Mouse (Mus musculus) CH12.LX (cell line): ENCODE data around the gene Smyd3.

Experiments used
- CHD1 ChIP-seq: IDR thresholded peaks from 2 replicates; pipeline ENCODE4 v1.6.1; 2012; ENCODE audit warnings: low read depth, low read length, improper control_type of control experiment, inconsistent platforms
- CHD2 ChIP-seq: IDR thresholded peaks from 2 replicates; pipeline ENCODE4 v1.6.1; 2011; ENCODE audit warnings: low read length, improper control_type of control experiment
- CTCF ChIP-seq, 2 experiments: IDR thresholded peaks in 1 of 2; conservative IDR thresholded peaks in 1 of 2; 2 replicates each; pipeline ENCODE4 v1.5.1; 2011 to 2012; ENCODE audit warnings: low read depth in 2 of 2, low read length in 2 of 2, improper control_type of control experiment in 1 of 2, inconsistent platforms in 1 of 2, mild to moderate bottlenecking in 1 of 2, moderate library complexity in 1 of 2
- E2F4 ChIP-seq: IDR thresholded peaks from 2 replicates; pipeline ENCODE4 v1.6.1; 2011; ENCODE audit warnings: low read depth, low read length, improper control_type of control experiment; ENCODE audit not compliant: insufficient replicate concordance
- EP300 ChIP-seq: IDR thresholded peaks from 2 replicates; pipeline ENCODE4 v1.6.1; 2011; ENCODE audit warnings: low read length, improper control_type of control experiment
- MAFK ChIP-seq: IDR thresholded peaks from 2 replicates; pipeline ENCODE4 v1.6.1; 2011; ENCODE audit warnings: low read length, improper control_type of control experiment; ENCODE audit not compliant: insufficient replicate concordance
- MEF2A ChIP-seq: IDR thresholded peaks from 2 replicates; pipeline ENCODE4 v1.6.1; 2014; ENCODE audit warnings: low read depth, mild to moderate bottlenecking, inconsistent platforms, low read length, improper control_type of control experiment, borderline replicate concordance
- PAX5 ChIP-seq: IDR thresholded peaks from 2 replicates; pipeline ENCODE4 v1.6.1; 2012; ENCODE audit warnings: low read length, inconsistent platforms, mixed read lengths
- POLR2A ChIP-seq: IDR thresholded peaks from 2 replicates; pipeline ENCODE4 v1.6.1; 2011; ENCODE audit warnings: low read depth, mild to moderate bottlenecking, improper control_type of control experiment, low read length
- POLR2AphosphoS2 ChIP-seq: IDR thresholded peaks from 2 replicates; pipeline ENCODE4 v1.6.1; 2011; ENCODE audit warnings: low read depth, low read length, improper control_type of control experiment
- TCF12 ChIP-seq: IDR thresholded peaks from 2 replicates; pipeline ENCODE4 v1.6.1; 2014; ENCODE audit warnings: low read depth, mild to moderate bottlenecking, inconsistent platforms, low read length, improper control_type of control experiment
- USF1 ChIP-seq: IDR thresholded peaks from 2 replicates; pipeline ENCODE4 v1.6.1; 2014; ENCODE audit warnings: low read depth, mild to moderate bottlenecking, inconsistent platforms, low read length, improper control_type of control experiment
- USF2 ChIP-seq: conservative IDR thresholded peaks from 2 replicates; pipeline ENCODE4 v1.6.1; 2011; ENCODE audit warnings: low read depth, low read length, improper control_type of control experiment
- ZC3H11A ChIP-seq: IDR thresholded peaks from 2 replicates; pipeline ENCODE4 v1.6.1; 2012; ENCODE audit warnings: low read depth, mild to moderate bottlenecking, inconsistent platforms, low read length, improper control_type of control experiment

DNA sequence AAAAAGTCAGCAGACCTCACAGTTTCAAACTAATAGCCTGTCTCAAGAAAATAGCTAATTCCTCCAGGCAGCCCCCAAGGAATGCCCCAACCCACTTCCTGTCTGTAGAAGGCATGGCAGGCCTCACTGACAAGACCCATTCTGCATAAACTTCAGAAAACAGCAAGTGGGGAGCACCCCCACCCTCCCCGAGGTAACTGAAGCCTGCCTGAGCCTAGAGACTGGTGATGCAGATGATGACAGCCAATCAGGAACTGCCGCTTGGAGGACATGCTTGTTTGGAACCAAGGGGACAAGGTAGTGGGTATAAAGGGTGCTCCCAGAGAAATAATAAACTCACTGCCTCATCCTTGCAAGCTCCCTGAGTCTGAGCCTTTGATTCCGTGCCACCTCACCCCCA, 288.3 kb downstream of the Smyd3 start:
- TF ChIP-seq MEF2A (no peak), ZC3H11A (no peak), CTCF (conservative IDR thresholded peaks at IDR 0.05 in 1 of 2, IDR thresholded peaks at IDR 0.05 in 1 of 2; ENCODE audit: low read depth in 2 of 2, low read length in 2 of 2) (no peak), MAFK (no peak), USF2 (no peak), USF1 (no peak), TCF12 (no peak), EP300 (no peak), CHD2 (peak; percentile 76; the same call in 1 of the 2 replicates), POLR2AphosphoS2 (no peak), POLR2A (no peak), CHD1 (no peak), E2F4 (no peak), PAX5 (no peak)
